Mouse (Mus musculus) telencephalon, adult 2 months (tissue): ENCODE measurements around the gene Mgl2.

Experiments
- DNase-seq: peaks from one replicate; pipeline ENCODE4 v3.0.0-alpha.2; 2011; ENCODE audit warnings: low read depth, low spot score

Gene Mgl2

DNA sequence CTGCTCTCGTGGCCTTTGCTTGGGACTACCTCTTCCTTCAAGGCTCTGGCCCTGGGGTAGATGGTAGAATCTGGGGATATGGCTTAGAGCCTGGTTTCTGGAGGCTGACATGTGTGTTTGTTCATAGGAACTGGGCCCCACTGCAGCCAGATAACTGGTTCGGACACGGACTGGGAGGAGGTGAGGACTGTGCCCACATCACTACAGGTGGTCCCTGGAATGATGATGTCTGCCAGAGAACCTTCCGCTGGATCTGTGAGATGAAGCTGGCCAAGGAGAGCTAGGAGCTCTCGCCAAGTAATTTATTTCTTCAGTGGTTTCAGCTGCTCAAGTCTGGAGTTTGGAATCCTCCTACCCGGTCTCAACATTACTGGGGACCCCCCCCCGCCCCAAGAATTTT is 40.2 kb downstream of the Mgl2 start:
- DNase-seq, result no peak

DNA sequence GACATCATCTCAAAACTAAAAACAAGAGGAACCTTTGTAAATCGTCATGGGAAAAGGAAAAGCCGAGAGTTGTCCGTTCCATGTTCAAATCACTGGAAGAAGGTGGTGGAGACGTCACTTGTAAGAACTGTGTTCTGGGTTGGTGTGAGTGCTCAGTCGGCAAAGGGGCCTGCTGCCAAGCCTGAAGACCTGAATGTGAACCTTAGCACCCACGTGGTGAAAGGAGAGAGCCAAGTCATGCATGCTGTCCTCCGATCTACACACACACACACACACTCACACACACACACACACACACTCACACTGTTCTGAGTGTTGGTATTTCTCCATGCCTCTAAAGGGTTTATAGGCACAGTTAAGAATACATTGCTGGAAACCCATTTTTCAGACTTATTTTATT is 41.1 kb downstream of the Mgl2 start:
- no peak for DNase-seq

DNA sequence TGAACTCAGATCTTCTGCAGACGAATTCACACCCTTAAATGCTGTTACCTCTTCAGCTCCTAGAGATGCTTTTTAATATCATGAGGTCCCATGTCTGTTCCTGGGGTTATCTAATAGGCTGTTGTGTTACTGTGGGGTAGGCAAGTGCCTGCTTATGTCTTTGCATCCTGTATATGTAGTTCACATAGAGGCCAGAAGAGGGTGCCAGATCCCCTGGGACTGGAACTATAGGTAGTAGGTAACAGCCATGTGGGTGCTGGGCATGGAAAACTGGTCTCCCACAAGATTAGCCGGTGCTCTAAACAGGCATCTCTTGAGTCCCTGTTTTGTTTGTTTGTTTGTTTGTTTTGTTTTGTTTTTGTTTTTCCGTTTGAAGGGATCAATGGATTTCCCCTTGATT is 41.7 kb downstream of the Mgl2 start:
- DNase-seq, result no peak

GRCm38 (mm10) chr11:70172298-70172697 is 42.2 kb downstream of the Mgl2 start:
- DNase-seq, result no peak

DNA sequence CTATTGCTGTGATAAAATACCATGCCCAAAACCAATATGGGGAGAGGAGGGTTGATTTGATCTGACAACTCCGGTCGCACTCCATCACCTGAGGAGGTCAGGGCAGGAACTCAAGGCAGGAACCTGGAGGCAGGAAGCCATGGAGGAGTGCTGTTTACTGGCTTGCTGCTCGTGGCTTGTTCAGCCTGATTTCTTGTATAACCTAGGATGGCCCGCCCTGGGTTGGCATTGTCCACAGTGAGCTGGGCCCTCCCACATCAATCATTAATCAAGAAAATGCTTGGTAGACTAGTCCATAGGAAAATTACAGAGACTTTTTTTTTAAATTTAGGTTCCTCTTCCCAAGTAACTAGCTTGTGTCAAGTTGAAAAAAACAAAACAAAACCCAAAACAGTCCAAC is 44.4 kb downstream of the Mgl2 start:
- no peak for DNase-seq

- DNase-seq, result no peak
Observed at GRCm38 (mm10) chr11:70177647-70178046, 47.5 kb downstream of the Mgl2 start.

- DNase-seq, result no peak
Observed at GRCm38 (mm10) chr11:70178311-70178710, 48.2 kb downstream of the Mgl2 start.

- no peak for DNase-seq
Observed at GRCm38 (mm10) chr11:70178756-70179155, 48.6 kb downstream of the Mgl2 start.

- peak; percentile 35 for DNase-seq
Observed at GRCm38 (mm10) chr11:70179401-70179800, 49.3 kb downstream of the Mgl2 start.

GRCm38 (mm10) chr11:70180496-70180895 is 50.4 kb downstream of the Mgl2 start:
- no peak for DNase-seq

DNA sequence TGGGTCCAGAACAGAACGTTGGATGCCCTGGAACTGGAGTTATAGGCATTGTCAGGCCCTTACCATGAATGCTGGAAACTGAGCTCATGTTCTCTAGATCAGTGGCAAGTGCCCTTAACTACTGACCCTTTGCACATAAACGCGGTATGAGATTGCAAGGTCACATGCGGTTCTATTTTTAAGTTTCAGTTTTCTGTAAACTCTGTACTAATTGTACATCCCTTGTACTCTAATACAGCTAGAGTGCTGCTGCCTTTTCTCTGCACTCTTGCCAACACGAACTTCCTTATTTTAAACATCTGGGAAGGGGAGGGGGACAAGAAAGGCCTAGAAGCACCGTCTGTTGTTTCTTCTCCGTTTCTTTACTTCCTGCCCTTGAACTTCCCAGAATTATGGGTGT is 55.0 kb downstream of the Mgl2 start:
- DNase-seq, result no peak
